8 mouse cellular contexts compared by ENCODE assay signal in genomic region chr10:40258401-40258966, GRCm38 (mm10). TPM values are rescaled to one million over a fixed set of nuclear protein-coding genes. Genes with fewer than 3 reads are reported as not detected.
DNase-seq lines count a peak whose midpoint lies in the region; ATAC-seq and TF ChIP-seq lines count a peak whose summit lies in the region.

No protein-coding gene starts in this region.

- no peak overlapping the region for H3K4me3 ChIP-seq in G1E (ENCODE audit: low read depth, low read length)
- peak overlapping the region; percentile 38 for H3K4me3 ChIP-seq in brown adipose tissue, adult 24 weeks (ENCODE audit: insufficient read depth, low read depth, low read length)
- H3K4me3 ChIP-seq in forebrain, embryonic 16.5 days (replicated peaks; ENCODE audit: low read length): peak overlapping the region; percentile 73

- H3K27me3 ChIP-seq in G1E (ENCODE audit: insufficient read depth, low read length): no peaks in the 10 kb centered on the region
- H3K27me3 ChIP-seq in forebrain, embryonic 16.5 days (replicated peaks; ENCODE audit: control insufficient read depth, insufficient read depth, low read length): no peaks in the 10 kb centered on the region

- H3K9ac ChIP-seq in forebrain, embryonic 16.5 days (replicated peaks; ENCODE audit: low read depth, low read length): peak overlapping the region; percentile 16; the same call in 1 of the 2 replicates

- peaks cover 24% of the 10 kb centered on the region for H3K36me3 ChIP-seq in G1E (replicated peaks)
- H3K36me3 ChIP-seq in forebrain, embryonic 16.5 days (ENCODE audit: control insufficient read depth, insufficient read depth): 0 out of 2 replicates have a peak, but pooled peaks cover under 1% of the 10 kb centered on the region

- H3K4me2 ChIP-seq in forebrain, embryonic 16.5 days (ENCODE audit: low read length): peak overlapping the region; percentile 62

- under 1% methylated on average over 12 of the region's 12 CpGs for WGBS in forebrain, embryonic 16.5 days

- ATAC-seq in G1E (ENCODE audit: extremely low read depth, insufficient number of reproducible peaks, low FRiP score, poor library complexity, severe bottlenecking): peak; percentile 83
- ATAC-seq in forebrain, embryonic 16.5 days: peak; percentile 73

- peaks cover 28% of the 10 kb centered on the region for H3K4me1 ChIP-seq in G1E (ENCODE audit: insufficient read depth, low read depth, low read length)
- peaks cover 2% of the 10 kb centered on the region; the same call in 1 of the 2 replicates for H3K4me1 ChIP-seq in brown adipose tissue, adult 24 weeks (ENCODE audit: control insufficient read depth, insufficient read depth, insufficient read length, low read length)
- H3K4me1 ChIP-seq in forebrain, embryonic 16.5 days (replicated peaks; ENCODE audit: control insufficient read depth, insufficient read depth, low read length): peaks cover 6% of the 10 kb centered on the region

- H3K27ac ChIP-seq in brown adipose tissue, adult 24 weeks (replicated peaks; ENCODE audit: low read depth, low read length): peak overlapping the region; percentile 29; the same call in 1 of the 2 replicates
- peak overlapping the region; percentile 90 for H3K27ac ChIP-seq in forebrain, embryonic 16.5 days (ENCODE audit: low read length)

- no peak for TF ChIP-seq CTCF in G1E (IDR thresholded peaks at IDR 0.05; ENCODE audit: low read depth, low read length)

- DNase-seq in G1E (ENCODE audit: low spot score): peak; percentile 90
- peak; percentile 76 for DNase-seq in heart, postnatal 4 days
- peak; percentile 50 to 60 for DNase-seq in layer of hippocampus, adult 8-10 months (ENCODE audit: low spot score in 2 of 2)
- peak; percentile 65 for DNase-seq in lung, postnatal 14 days
- peak; percentile 49 for DNase-seq in ovary, postnatal 36 days (ENCODE audit: low spot score)
- DNase-seq in thymus, postnatal 25 days: peak; percentile 78

- H3K9me3 ChIP-seq in G1E (replicated peaks): no peaks in the 10 kb centered on the region
- H3K9me3 ChIP-seq in forebrain, embryonic 16.5 days (ENCODE audit: control insufficient read depth, low read length): no peaks in the 10 kb centered on the region

RNA-seq across cellular contexts. Expression of gene Gtf3c6, which starts 0.6 kb away (rescaled TPM):
- total RNA-seq in G1E (2014; fragmentation: Nextera tagmentation) (22.1 and 22.5 TPM in 2 replicates), G1E (2017) (40.5 and 48.1 TPM in 2 replicates)
- polyA plus RNA-seq in G1E (2012): 8.9 and 13.1 TPM in 2 replicates
- 57.3 and 70.6 TPM in 2 replicates for polyA plus RNA-seq in brown adipose tissue, adult 24 weeks (2012; ENCODE audit: insufficient read depth, insufficient read length, missing spikeins)
- 85.4 and 88.5 TPM in 2 replicates for polyA plus RNA-seq in forebrain, embryonic 16.5 days (2015; fragmentation: Nextera tagmentation; extraction: Ambion mirVana)
- total RNA-seq in heart, postnatal 4 days (2021): 10 to 100 TPM; 31.0 to 33.7 TPM
- 10 to 100 TPM; 22.3 to 27.2 (median 23.9) TPM for total RNA-seq in layer of hippocampus, adult 8-10 months (2022)

RNA-seq across cellular contexts. Expression of gene Rpf2, which starts 11.6 kb away (rescaled TPM):
- total RNA-seq in G1E (2014; fragmentation: Nextera tagmentation): 67.0 and 70.7 TPM in 2 replicates
- total RNA-seq in G1E (2017): 124 and 178 TPM in 2 replicates
- polyA plus RNA-seq in G1E (2012): 6.0 and 6.5 TPM in 2 replicates
- 29.1 and 31.1 TPM in 2 replicates for polyA plus RNA-seq in brown adipose tissue, adult 24 weeks (2012; ENCODE audit: insufficient read depth, insufficient read length, missing spikeins)
- 76.7 and 80.5 TPM in 2 replicates for polyA plus RNA-seq in forebrain, embryonic 16.5 days (2015; fragmentation: Nextera tagmentation; extraction: Ambion mirVana)
- 10 to 100 TPM; 14.6 to 20.2 TPM for total RNA-seq in heart, postnatal 4 days (2021)
- 10 to 100 TPM; 16.2 to 23.9 (median 22.2) TPM for total RNA-seq in layer of hippocampus, adult 8-10 months (2022)

RNA-seq across cellular contexts. Expression of gene Amd1, which starts 43.5 kb away (rescaled TPM):
- 198 and 202 TPM in 2 replicates for total RNA-seq in G1E (2014; fragmentation: Nextera tagmentation)
- total RNA-seq in G1E (2017): 164 and 183 TPM in 2 replicates
- polyA plus RNA-seq in G1E (2012): 4.2 and 7.7 TPM in 2 replicates
- polyA plus RNA-seq in brown adipose tissue, adult 24 weeks (2012; ENCODE audit: insufficient read depth, insufficient read length, missing spikeins): 25.7 and 31.6 TPM in 2 replicates
- polyA plus RNA-seq in forebrain, embryonic 16.5 days (2015; fragmentation: Nextera tagmentation; extraction: Ambion mirVana): 46.3 and 47.0 TPM in 2 replicates
- total RNA-seq in heart, postnatal 4 days (2021): 10 to 100 TPM; 31.0 to 32.1 TPM
- total RNA-seq in layer of hippocampus, adult 8-10 months (2022): 10 to 100 TPM; 72.0 to 95.1 (median 79.5) TPM
